Mouse (Mus musculus) retina, adult 2 months (tissue): ENCODE results near the gene Gdf7.
A peak's percentile ranks its signal among the peaks of the same experiment; 100 is the strongest.

Source experiments
- DNase-seq: peaks from one replicate; pipeline ENCODE4 v3.0.0-alpha.2; 2012; ENCODE audit warnings: low read depth, low spot score

The Gdf7 gene

GRCm38 (mm10) chr12:8327675-8328053 is 25.9 kb upstream of the Gdf7 start:
- no peak for DNase-seq

GRCm38 (mm10) chr12:8326825-8327674 is 25.3 kb upstream of the Gdf7 start:
- DNase-seq = peak; percentile 68

DNA sequence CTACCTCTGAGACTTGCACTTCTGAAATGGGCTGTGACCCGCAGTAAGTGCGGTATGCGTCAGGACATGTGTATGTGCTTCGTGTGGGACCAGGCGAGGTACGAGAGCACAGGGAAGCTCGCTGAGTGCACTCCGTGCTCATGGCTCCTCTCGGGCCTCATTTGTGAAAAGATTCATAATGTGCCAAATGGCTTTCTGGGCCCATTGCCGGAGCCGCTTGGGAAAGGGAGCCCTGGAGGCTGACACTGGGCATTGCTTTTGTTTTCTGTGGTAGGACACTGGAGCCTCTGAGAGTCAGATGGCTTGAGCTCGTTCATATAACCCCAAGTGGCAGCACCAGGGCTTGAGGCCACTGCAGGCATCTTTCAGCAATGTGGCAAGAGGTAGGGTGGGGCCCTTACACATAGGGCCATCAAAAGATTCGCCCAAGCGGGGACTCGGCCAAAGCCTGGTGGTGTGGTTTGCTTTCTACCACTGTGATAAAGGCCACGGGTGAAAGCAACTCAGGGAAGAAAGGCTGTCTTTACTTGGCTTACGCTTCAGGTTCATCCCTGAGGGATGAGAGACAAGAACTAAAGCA is 24.3 kb upstream of the Gdf7 start:
- DNase-seq = no peak

GRCm38 (mm10) chr12:8325245-8325942 is 23.6 kb upstream of the Gdf7 start:
- DNase-seq = no peak

GRCm38 (mm10) chr12:8324086-8324485 is 22.3 kb upstream of the Gdf7 start:
- no peak for DNase-seq

DNA sequence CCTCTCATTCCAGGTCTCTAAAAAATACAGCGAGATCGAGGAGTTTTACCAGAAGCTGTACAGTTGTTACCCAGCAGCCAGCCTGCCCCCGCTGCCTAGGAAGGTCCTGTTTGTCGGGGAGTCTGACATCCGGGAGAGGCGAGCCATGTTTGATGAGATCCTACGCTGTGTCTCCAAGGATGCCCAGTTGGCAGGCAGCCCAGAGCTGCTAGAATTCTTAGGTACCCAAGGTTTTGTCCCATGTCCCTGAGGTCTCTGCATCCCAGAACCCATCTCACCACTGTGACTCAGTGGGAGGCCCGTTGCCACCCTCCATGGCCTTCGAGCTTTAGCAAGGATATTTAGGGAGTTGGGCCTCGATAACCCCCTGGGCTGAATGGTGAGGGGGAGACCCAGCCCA is 19.8 kb upstream of the Gdf7 start:
- no peak for DNase-seq

DNA sequence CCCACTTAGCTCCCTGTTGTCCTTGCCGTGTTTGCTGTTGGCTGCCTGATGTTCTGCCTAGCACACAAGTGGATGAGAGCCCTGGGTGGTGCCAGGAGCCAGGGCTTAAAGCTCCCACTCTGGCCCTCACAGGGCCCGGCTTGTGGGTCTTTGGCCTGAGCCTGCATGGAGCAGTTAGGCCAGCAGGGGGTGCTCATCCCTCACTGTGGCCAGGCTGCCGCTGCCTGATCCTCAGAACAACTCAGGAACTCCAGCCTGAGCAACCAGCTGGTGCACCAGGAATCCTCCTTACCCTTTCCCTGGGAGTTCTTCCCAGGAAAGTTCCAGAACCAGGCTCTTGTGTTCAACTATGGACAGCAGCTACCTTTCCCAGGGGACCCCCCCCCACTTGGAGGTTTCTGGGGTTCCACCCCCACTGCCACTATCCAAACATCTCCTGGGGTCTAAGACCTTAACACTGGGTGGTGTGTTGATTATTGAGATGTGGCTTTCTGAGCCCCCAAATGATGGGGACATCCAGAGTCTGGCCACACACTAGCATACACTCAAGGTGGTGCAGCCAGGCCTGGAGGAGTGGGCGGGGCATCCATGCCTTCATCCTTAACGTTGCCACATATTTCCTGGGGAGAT is 18.4 kb upstream of the Gdf7 start:
- peak; percentile 18 for DNase-seq

GRCm38 (mm10) chr12:8316541-8316940 is 14.8 kb upstream of the Gdf7 start:
- no peak for DNase-seq

DNA sequence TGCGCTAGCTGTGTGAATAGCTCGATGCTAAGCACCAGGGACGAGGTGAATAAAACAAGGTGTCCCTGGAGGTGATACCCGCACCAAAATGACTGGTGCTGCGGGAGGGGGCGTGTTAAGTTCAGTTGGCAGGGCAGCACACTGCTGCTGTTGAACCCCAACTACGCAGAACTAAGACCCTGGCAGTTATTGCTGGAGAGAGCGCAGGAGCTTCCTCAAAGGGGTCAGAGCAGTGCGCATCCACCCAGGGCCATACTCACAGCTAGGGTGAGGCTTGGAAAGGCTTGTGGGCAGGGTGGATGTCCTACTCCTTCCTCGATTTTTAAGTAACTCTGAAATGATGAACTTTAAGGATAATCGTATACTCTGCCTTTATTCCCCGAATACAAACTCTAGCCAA is 12.0 kb upstream of the Gdf7 start:
- DNase-seq = no peak

DNA sequence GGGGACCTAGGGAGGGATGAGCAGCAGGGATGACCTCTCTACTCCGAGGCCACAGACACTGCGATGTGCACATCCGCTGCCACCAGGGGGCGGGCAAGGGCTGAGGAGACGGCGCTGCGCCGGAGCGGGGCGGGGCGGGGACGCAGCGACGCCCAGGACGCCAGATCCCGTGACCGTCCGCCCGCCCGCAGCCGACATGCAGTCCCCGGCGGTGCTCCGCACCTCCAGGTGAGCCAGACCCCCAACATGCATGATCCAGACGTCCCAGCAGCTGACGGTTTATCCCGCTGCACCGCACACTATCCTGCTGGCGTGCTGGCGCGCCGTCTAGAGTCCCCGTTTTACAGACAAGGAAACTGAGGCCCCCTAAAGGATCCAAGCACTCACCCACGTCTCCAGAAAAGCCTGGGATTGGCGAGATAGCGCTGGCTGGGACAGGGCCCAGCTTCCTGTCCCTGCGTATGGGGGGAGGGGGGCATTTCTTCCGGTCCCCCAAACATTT is 11.6 kb upstream of the Gdf7 start, which contains the start of gene Hs1bp3:
Hs1bp3 (plus strand) TSS at position 163 of the 502 bp plus-strand sequence.
- peak; percentile 78 for DNase-seq

DNA sequence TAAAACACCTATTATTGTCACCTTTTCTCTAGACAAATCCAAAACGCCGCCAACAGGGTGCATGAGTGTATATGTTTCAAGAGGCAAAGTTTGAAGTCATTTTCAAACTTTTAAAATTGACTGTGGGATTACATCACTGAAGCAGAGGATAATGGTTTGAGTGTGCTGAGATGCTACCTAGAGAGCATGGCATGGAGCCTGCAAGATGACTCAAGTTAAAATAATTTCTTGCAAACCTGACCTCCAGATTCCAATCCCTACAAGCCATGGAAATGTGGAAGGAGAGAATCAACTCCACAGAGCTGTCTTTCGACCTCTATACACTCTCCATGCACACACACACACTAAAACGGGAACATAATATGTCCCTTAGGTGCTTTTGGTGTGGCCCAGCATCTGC is 10.5 kb upstream of the Gdf7 start:
- no peak for DNase-seq

- no peak for DNase-seq
Observed at GRCm38 (mm10) chr12:8310992-8311391, 9.2 kb upstream of the Gdf7 start.

DNA sequence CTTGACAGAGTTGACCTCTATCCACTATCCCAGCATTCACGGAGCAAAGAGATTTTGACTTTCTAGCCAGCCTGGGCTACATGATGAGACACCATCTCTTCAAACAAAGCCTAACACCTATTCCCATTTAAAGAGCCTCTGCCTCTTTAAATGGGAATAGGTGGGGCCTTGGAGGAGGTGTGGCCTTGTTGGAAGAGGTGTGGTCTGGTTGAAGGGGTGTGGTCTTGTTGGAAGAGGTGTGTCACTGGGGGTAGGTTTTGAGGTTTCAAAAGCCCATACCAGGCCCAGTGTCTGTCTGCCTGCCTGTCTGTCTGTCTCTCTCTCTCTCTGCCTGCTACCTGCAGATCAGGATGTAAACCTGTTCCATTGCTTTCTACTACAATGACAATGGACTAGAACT is 5.2 kb upstream of the Gdf7 start:
- DNase-seq = no peak

GRCm38 (mm10) chr12:8306432-8306831 is 4.7 kb upstream of the Gdf7 start:
- peak; percentile 39 for DNase-seq

DNA sequence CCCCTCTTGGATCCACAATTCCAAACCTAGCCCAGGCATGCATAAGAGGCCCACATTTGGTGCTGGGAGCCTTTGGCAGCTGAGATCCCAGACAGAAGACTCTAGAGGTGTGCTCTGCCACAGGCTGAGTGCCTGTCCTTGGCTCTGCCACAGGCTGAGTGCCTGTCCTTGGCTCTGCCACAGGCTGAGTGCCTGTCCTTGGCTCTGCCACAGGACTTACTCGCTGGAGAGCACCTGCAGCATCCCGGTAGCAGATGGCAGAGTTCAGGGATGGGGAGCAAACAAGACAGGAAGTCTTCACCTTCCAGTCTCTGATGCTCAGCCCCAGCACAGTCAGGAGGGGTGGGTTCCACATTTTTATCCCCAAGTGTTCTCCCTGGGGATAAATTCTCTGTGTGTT is 3.5 kb upstream of the Gdf7 start:
- DNase-seq = no peak

- no peak for DNase-seq
Observed at GRCm38 (mm10) chr12:8301011-8301814, 541 bp downstream of the Gdf7 start.

GRCm38 (mm10) chr12:8300521-8300920 is 1.2 kb downstream of the Gdf7 start:
- no peak for DNase-seq

- no peak for DNase-seq
Observed at GRCm38 (mm10) chr12:8300111-8300480, 1.7 kb downstream of the Gdf7 start.

DNA sequence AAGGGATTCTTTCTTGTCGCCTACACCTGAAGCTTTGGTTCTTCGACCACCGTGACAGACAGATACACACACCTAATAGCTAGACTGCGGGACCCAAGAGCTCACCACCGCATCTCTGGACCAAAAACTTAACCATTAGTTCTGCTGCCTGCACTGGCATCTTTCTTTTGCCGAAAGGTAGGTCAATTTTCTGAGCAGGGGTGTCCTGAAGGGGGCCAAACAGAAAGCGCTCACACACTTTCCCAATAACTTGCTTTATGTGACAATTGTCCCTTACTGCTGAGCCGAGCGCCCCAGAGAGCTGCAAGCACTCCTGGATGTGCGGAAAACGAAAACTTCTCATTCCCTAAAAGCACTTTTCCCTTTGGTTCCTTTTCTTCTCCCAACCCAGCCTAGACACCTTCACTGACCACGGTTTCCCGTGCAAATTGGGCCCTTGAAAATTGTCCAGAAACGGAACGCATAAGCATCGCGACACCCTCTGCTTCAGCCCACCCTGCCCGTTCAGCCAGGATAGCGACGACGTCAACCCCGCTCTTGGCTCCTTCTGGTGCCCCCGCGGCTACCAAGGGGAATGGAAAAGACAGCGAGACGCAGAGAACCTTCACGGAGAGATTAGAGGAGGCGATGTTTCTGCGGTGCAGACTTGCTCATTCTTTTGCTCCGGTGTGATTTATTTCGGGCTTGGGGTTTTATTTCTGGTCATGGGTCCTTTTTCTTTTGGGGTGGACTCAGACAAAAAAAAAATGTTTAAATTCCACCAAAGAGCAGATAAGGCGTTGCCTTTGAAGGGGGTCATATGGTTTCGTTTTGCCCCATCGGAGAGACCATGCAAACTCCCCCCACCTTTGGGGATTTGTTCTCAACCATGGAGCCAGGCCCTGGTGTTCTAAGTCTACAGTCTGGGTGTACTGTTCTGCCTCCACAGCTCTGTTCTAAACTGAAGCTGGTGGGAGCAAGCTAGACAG is 2.3 kb downstream of the Gdf7 start:
- DNase-seq = no peak
